In the genomic region with DNA sequence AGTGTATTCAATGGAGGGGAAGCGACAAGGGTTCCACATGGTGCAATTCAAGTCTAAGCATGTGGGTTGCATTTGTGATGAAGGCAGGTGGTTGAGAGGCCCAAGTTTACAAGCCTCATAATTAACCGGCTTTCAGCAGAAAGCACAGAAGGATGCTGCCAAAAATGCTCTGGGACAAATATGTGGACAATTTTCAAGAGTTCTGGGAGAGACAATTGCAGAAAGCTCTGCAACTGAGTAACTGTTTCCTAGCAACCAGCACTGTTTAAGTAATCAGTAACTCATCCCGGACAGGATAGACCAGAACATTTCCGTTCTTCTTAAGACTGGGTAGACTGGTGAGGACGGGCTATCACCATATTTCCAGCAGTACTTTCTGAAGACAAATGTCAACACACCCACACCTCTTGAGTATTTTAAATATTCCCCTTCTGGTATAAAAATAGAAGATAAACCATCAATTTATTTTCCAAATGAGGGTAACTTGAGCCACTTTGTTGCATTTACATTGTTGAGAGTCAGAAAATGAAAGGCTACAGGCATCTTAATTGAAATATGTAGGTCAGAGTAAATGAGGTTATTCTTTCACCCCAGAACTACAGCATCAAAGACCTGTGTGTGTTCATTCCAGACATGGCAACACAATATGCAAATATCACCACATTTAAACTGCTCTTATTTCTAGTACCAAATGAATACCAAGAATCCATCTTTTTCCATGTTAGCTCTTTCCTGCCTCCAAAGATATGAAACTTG, we compare ENCODE assay signal across 10 mouse cellular contexts.
DNase-seq lines count a peak whose midpoint lies in the region; ATAC-seq and TF ChIP-seq lines count a peak whose summit lies in the region.
"Had no signal": no experiment of that assay in that cellular context is flagged by ENCODE, and none has a peak within 500 bp of the region (broad histone marks: within the 10 kb centered on the region; RNA-seq: fewer than 3 reads in every experiment).

No protein-coding gene starts in this region.

- peaks cover 17% of the 10 kb centered on the region for H3K4me1 ChIP-seq in limb, embryonic 13.5 days
- no peaks in the 10 kb centered on the region for H3K4me1 ChIP-seq in limb, embryonic 10.5 days

- H3K27me3 ChIP-seq in limb, embryonic 13.5 days, result no peaks in the 10 kb centered on the region
- H3K27me3 ChIP-seq in limb, embryonic 10.5 days (ENCODE audit: low read depth, poor library complexity, severe bottlenecking), result no peaks in the 10 kb centered on the region

- no peak for TF ChIP-seq POLR2A in brain, embryonic 14.5 days (IDR thresholded peaks at IDR 0.05; ENCODE audit: borderline replicate concordance, extremely low read depth, insufficient read depth, insufficient read length, poor library complexity, severe bottlenecking)

- H3K36me3 ChIP-seq in limb, embryonic 13.5 days, result peaks cover 42% of the 10 kb centered on the region
- H3K36me3 ChIP-seq in limb, embryonic 10.5 days, result peaks cover 16% of the 10 kb centered on the region

- peak; percentile 54; the same call in 1 of the 2 replicates for ATAC-seq in limb, embryonic 13.5 days (ENCODE audit: low FRiP score, low read depth)

- H3K9me3 ChIP-seq in limb, embryonic 13.5 days, result no peaks in the 10 kb centered on the region
- H3K9me3 ChIP-seq in limb, embryonic 10.5 days (replicated peaks), result no peaks in the 10 kb centered on the region

- WGBS in limb, embryonic 13.5 days, result 47% methylated on average over 5 of the region's 5 CpGs
- WGBS in limb, embryonic 10.5 days, result 85% methylated on average over 5 of the region's 5 CpGs

- no peak overlapping the region for H3K4me2 ChIP-seq in limb, embryonic 13.5 days (replicated peaks)

- DNase-seq in gastrocnemius, adult 18-20 months (ENCODE audit: low spot score), result peak; percentile 53
- no peak for DNase-seq in gastrocnemius, postnatal 36 days
- no peak for DNase-seq in limb, embryonic 10.5 days (ENCODE audit: low spot score)
- peak; percentile 81 for DNase-seq in brain, embryonic 14.5 days (ENCODE audit: low read depth)
- peak; percentile 59 to 62 for DNase-seq in layer of hippocampus, postnatal 36 days
- DNase-seq in thymus, postnatal 14 days, result no peak
- DNase-seq in adrenal gland, adult 2 months, result no peak
- DNase-seq: adrenal gland, postnatal 14 days had no signal

- H3K4me3 ChIP-seq in limb, embryonic 13.5 days, result no peak overlapping the region
- H3K4me3 ChIP-seq in limb, embryonic 10.5 days, result no peak overlapping the region

- no peak overlapping the region for H3K9ac ChIP-seq in limb, embryonic 13.5 days
- H3K9ac ChIP-seq: liver, embryonic 14.5 days had no signal

- H3K27ac ChIP-seq in limb, embryonic 13.5 days, result no peak overlapping the region
- no peak overlapping the region for H3K27ac ChIP-seq in limb, embryonic 10.5 days
- H3K27ac ChIP-seq: liver, embryonic 14.5 days had no signal

- intact Hi-C loops in gastrocnemius, postnatal 36 days (cut with DNase I), result no loop called here

- TF ChIP-seq CTCF in brain, embryonic 14.5 days (IDR thresholded peaks at IDR 0.05; ENCODE audit: borderline replicate concordance, extremely low read depth, insufficient read depth, insufficient read length), result no peak

Comparison
In these comparisons a context has a peak if more than half of its experiments do, and no peak if none do; other contexts are left out.
1. DNase-seq: peak in gastrocnemius, adult 18-20 months (single experiment), brain, embryonic 14.5 days (single experiment) and layer of hippocampus, postnatal 36 days (2 of 2); none in gastrocnemius, postnatal 36 days (0 of 2), limb, embryonic 10.5 days (single experiment), thymus, postnatal 14 days (single experiment) and adrenal gland, adult 2 months (single experiment).